ENCODE assay signal across 23 mouse cellular contexts in genomic region chr6:47784707-47785412, GRCm38 (mm10). TPM values are rescaled to one million over a fixed set of nuclear protein-coding genes. Genes with fewer than 3 reads are reported as not detected.
"Had no signal": no experiment of that assay in that cellular context is flagged by ENCODE, and none has a peak within 500 bp of the region (broad histone marks: within the 10 kb centered on the region; RNA-seq: fewer than 3 reads in every experiment).

No protein-coding gene starts in this region.

- H3K9me3 ChIP-seq: limb, embryonic 12.5 days; limb, embryonic 15.5 days; liver, embryonic 12.5 days; midbrain, embryonic 13.5 days; neural tube, embryonic 13.5 days had no signal

- H3K4me2 ChIP-seq: limb, embryonic 12.5 days; limb, embryonic 15.5 days; liver, embryonic 12.5 days; lung, embryonic 14.5 days; midbrain, embryonic 13.5 days; neural tube, embryonic 13.5 days had no signal

- DNase-seq: kidney, adult 2 months; kidney, postnatal 10 days; kidney, postnatal 4 days; left cerebral cortex, postnatal 4 days; lung, embryonic 14.5 days; retina, postnatal 1 day; right cerebral cortex, postnatal 25 days; spleen, adult 18-20 months; thymus, adult 18-20 months; thymus, postnatal 36 days had no signal

- H3K27ac ChIP-seq: limb, embryonic 12.5 days; limb, embryonic 15.5 days; liver, embryonic 12.5 days; macrophage; midbrain, embryonic 13.5 days; neural tube, embryonic 13.5 days had no signal

- ATAC-seq: intestine, postnatal 0 days; liver, embryonic 12.5 days; lung, postnatal 0 days; midbrain, embryonic 13.5 days; midbrain, embryonic 16.5 days had no signal

- H3K9ac ChIP-seq: limb, embryonic 12.5 days; limb, embryonic 15.5 days; liver, embryonic 12.5 days; lung, embryonic 14.5 days; midbrain, embryonic 13.5 days; neural tube, embryonic 13.5 days had no signal

- H3K27me3 ChIP-seq: limb, embryonic 12.5 days; limb, embryonic 15.5 days; liver, embryonic 12.5 days; midbrain, embryonic 13.5 days; neural tube, embryonic 13.5 days had no signal

- H3K36me3 ChIP-seq: limb, embryonic 12.5 days; limb, embryonic 15.5 days; liver, embryonic 12.5 days; midbrain, embryonic 13.5 days; neural tube, embryonic 13.5 days had no signal

- H3K4me1 ChIP-seq: limb, embryonic 15.5 days had no signal

- H3K4me3 ChIP-seq: limb, embryonic 12.5 days; limb, embryonic 15.5 days; liver, embryonic 12.5 days; midbrain, embryonic 13.5 days; myocyte; neural tube, embryonic 13.5 days had no signal

RNA-seq across cellular contexts. Expression of gene Zfp786, which starts 45.8 kb away (rescaled TPM):
- total RNA-seq: megakaryocyte, adult 5-6 weeks; monocyte, adult 5-6 weeks; neutrophil, adult 5-6 weeks had no signal
